Mouse (Mus musculus) MN1 (cell line): Measurements from ENCODE around the gene Wfdc2.

ENCODE experiments used
- DNase-seq: peaks from one replicate; pipeline ENCODE4 v3.0.0-alpha.2; 2016; ENCODE audit warnings: low spot score

Gene Wfdc2

GRCm38 (mm10) chr2:164562391-164563188 lies at the start of gene Wfdc2:
Gene Wfdc2, plus strand, starts transcription at chr2:164562413.
- no peak for DNase-seq

- DNase-seq = no peak
These were observed 48.8 kb upstream of the Wfdc2 start for GRCm38 (mm10) chr2:164513389-164513788.

- no peak for DNase-seq
These were observed 47.3 kb upstream of the Wfdc2 start for GRCm38 (mm10) chr2:164514916-164515315.

- DNase-seq = peak; percentile 78
These were observed 46.3 kb upstream of the Wfdc2 start for GRCm38 (mm10) chr2:164515897-164516296.

DNA sequence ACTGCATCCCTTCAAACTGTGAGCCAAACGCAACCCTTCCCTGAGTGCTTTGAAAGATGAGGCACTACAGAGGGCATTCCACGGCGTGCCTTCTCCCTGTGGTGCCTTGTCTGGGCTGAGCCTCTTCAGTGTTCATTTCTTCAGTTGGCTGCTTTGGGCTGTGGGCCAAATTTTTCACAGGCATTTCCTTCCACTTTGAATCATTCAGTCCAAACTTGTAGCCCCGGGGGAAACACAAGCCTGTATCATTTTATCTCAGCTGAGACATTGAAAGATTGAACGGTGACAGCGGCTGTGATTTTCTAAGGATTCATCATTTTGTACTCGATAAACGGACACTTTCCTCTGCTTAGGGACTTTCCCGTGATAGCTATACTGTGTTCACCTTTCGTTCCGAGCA lies 45.6 kb upstream of the Wfdc2 start:
- no peak for DNase-seq

- DNase-seq = peak; percentile 59
These were observed 44.6 kb upstream of the Wfdc2 start for GRCm38 (mm10) chr2:164517485-164518221.

DNA sequence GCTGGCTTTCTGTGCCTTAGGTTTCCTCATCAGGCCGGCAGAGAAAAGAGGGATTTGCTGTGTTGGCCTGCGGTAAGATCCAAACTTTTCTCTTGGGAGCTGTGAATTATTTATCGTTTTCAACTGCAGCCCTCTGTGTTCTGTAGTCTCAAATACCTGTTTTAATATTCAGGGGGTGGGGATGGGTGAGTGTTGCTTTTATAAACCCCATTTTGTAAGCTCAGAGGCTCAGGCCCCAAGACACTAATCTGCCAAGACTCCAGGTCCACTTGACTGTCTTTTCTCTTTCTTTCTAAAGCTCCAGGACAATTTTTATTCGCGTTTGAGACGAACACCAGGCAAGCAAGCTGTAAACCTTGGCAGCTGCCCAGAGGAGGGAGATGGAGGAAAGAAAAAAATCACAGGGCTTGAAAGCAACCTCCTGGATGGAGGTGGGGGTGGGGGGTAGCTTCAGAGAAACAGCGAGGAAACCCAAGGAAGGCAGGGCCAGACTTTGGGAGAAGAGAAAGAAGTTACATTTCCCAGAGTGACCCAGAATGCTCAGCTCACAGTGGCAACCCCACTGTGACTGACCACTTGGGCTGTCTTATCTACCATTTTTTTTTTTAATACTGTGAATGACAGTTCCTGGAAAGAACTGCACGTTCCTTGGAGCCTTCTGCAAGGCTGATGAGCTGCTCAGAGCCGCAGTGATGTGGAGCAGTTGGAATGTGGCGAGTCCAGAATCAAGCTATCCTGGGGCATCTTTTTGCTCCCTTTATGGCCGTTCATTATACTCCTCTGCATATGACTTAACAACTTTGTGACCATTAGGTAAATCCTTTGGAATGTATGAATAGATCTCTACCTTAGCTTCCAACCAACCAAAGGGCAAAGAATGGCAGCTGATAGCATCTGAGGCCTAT lies 43.7 kb upstream of the Wfdc2 start:
- peak; percentile 84 for DNase-seq

DNA sequence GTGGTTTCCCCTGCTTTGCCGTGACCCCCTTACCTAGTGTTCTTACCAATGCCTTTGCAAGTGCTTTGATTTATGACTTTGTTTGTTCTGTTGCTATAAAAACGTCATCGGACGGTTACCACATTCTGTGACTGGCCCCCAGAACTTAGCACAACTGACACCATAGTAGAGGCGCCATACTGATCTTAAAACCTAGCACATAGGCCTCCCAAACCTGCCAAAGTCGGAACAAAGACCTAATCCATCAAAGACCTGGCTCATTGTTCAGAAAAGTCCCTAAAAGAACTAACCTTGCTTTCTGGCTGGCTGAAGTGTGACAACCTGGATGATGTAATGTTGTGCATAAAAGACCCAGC lies 43.1 kb upstream of the Wfdc2 start:
- no peak for DNase-seq

DNA sequence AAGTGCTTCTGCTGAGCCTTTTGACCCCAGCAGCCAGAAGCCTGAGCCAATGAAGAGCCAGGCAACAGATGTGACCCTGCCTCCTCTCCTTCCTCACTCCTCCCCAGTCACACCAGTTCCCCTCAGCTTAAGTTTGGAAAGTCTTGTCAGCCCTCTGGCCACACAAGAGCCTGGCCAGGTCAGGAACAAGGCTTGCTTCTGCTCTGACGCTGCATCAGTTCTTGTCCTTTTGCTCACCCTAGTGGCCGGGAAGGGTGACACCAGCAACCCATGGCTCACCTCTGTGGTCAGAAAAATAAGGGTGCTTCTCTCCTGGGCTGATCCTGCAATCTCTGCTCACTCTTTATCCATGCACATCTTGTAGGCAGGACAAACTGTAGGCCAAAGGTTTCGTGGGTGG lies 41.4 kb upstream of the Wfdc2 start:
- DNase-seq = peak; percentile 62

DNA sequence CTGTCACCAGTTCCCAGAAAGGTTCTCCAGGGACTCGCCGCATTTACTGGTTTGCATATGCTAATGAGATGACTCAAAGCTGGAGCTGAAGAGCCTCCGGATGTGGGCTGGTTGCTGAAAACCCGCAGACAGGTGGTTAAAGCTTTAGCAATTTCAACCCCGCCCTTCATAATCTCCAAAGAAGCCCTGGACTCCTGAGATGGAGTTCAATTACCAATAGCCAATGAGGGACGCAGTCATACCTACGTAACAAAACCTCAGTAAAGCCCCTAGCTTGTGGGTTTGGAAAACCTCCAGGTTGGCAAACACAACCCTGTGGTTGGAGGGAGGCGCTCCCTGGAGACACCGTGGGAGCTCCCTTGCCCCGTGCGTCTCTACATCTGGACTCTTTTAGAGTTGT lies 40.4 kb upstream of the Wfdc2 start:
- DNase-seq = no peak

- DNase-seq = no peak
These were observed 39.9 kb upstream of the Wfdc2 start for GRCm38 (mm10) chr2:164522280-164522679.

- no peak for DNase-seq
These were observed 38.9 kb upstream of the Wfdc2 start for GRCm38 (mm10) chr2:164523301-164523773.

DNA sequence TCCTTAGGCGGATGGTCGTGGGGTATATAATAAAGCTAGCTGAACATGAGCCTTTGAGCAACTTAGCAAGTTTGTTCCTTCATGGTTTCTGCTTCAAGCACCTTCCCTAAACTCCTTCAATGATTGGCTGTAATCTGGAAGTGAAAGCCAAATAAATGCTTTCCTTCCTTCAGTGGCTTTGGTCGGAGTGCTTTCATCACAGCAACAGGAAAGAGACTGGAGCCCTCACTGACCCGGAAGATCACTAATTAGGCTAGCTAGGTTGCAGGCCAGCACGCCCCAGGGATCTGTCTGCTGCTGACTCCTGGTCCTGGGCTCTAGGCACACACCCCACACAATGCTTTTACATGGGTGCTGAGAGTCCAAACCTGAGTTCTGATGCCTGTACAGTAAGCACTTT lies 33.7 kb upstream of the Wfdc2 start:
- DNase-seq = no peak

DNA sequence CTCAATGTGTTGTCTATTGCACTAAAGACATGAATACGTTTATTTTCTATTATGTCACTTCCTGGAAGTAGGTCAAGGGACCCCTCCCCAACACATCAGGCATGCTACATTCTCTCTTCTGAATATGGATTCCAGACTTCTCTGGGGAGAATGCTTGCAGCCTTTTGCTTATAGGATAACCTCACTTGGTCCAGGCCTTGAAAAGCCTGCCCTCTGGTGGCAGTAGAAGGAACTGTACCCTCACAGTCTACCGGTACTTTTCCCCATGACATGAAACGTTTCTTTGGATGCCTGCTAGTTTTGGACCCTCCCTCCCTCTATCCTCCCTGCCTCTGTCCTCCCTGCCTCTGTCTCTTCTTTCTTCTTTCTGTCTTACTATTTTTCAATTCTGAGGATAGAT lies 31.0 kb upstream of the Wfdc2 start:
- peak; percentile 78 for DNase-seq

- DNase-seq = no peak
These were observed 27.9 kb upstream of the Wfdc2 start for GRCm38 (mm10) chr2:164534315-164534714.

DNA sequence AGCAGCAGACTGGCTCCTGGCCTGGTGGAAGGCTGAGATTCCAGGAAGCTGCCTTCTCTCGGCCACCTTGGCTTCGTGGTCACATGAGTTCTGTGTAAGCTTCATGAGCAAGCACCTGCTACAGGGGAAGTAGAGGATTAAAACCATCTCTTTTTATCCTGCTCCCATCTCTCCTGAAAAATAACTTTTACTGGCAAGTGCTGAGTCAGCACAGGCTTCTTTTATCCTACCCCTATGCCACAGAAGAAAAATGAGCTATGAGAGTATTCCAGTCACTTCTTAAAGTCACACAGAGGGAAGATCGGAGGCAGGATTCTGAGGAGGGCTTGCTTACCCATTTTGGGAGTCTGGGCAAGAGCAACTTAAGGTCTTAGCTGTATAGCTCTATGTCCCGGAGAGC lies 25.2 kb upstream of the Wfdc2 start:
- no peak for DNase-seq

DNA sequence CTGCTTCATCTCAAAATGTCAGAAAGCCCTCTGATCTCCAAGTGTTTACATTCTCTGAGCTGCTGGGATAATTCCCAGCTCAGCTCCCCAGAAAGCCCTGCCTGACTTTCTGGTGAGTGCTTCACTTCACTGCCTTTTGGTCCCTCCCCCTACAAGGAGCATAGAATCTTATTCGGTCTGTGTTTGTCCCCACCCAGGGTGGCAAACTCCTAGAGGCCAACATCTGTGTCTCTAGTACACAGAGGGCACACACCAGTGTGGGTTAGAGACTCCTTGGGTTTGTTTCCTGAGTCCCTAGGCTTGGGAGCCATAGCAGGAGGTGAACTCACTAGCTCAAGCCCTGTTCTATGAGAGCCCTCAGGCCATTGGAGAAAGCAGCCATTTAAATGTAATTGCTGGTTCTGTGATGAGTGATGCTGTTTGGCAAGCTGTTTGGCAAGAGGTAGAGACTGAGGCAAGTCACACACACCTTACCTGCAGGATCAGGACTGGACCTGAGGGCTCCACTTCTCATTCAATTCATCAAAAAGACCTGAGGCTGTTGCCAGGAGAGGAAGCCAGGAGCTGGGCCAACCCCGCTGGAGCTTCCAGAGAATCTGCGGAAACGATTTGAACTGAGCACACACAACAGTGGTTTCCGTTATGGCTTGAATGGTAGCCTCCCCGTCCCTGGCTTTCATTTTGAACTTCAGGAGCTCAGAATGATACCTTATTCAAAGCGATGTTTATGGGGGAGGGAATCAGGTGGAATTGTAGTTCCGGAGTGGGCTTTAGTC lies 21.4 kb upstream of the Wfdc2 start:
- no peak for DNase-seq

- DNase-seq = no peak
These were observed 20.1 kb upstream of the Wfdc2 start for GRCm38 (mm10) chr2:164542132-164542531.

DNA sequence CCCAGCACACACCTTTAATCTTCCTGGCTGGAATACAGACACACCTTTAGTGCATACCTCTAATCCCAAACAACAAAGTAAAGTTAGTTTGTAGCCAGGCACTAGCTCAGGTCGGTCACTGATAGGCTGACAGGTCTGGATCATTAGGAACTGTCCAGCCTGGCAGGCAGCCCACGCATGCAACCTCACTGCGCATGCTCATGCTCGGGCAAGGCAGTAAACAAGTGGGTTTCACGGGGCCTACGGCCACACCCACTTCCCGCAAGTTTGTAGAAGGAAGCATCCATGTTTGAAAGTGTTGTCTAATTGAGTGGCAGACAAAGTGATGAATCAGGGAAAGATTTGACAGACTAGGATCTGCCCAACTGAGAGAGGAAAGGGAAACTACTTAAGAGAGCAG lies 19.6 kb upstream of the Wfdc2 start:
- DNase-seq = no peak

GRCm38 (mm10) chr2:164543745-164544144 lies 18.5 kb upstream of the Wfdc2 start:
- no peak for DNase-seq

- no peak for DNase-seq
These were observed 17.6 kb upstream of the Wfdc2 start for GRCm38 (mm10) chr2:164544454-164545097.
